ENCODE assay signal across 14 mouse cellular contexts in genomic region chr10:7077389-7077808, GRCm38 (mm10). TPM values are rescaled to one million over a fixed set of nuclear protein-coding genes. Genes with fewer than 3 reads are reported as not detected.
DNase-seq lines count a peak whose midpoint lies in the region; ATAC-seq and TF ChIP-seq lines count a peak whose summit lies in the region.
"Had no signal": no experiment of that assay in that cellular context is flagged by ENCODE, and none has a peak within 500 bp of the region (broad histone marks: within the 10 kb centered on the region; RNA-seq: fewer than 3 reads in every experiment).

No protein-coding gene starts in this region.

- H3K4me1 ChIP-seq in kidney, postnatal 0 days (replicated peaks; ENCODE audit: insufficient read depth, low read length) = no peaks in the 10 kb centered on the region
- H3K4me1 ChIP-seq: liver, embryonic 15.5 days had no signal

- no peaks in the 10 kb centered on the region for H3K9me3 ChIP-seq in kidney, postnatal 0 days (replicated peaks; ENCODE audit: low read length)
- H3K9me3 ChIP-seq: heart, embryonic 12.5 days; liver, embryonic 15.5 days had no signal

- no peak for TF ChIP-seq CTCF in kidney, postnatal 0 days (IDR thresholded peaks at IDR 0.05; ENCODE audit: low read depth)

- no peak overlapping the region for H3K4me3 ChIP-seq in kidney, postnatal 0 days (replicated peaks; ENCODE audit: low read depth, low read length)
- H3K4me3 ChIP-seq: heart, embryonic 12.5 days; liver, embryonic 15.5 days had no signal

- peak; percentile 7 for DNase-seq in embryo, embryonic 10.5 days (ENCODE audit: low spot score)
- no peak for DNase-seq in embryo, embryonic 10 days (ENCODE audit: low spot score)
- DNase-seq in kidney, postnatal 0 days (ENCODE audit: low spot score) = no peak
- DNase-seq in kidney, adult 11 months = no peak
- peak; percentile 99 for DNase-seq in brain, adult 2 months (ENCODE audit: low read depth, low spot score)
- peak; percentile 84 to 91 for DNase-seq in cerebellum, postnatal 14 days
- DNase-seq in adrenal gland, adult 8-10 months = no peak
- DNase-seq in thymus, postnatal 14 days = no peak
- DNase-seq: adrenal gland, postnatal 10 days; forebrain, postnatal 0 days; gastrocnemius, postnatal 14 days; right cerebral cortex, postnatal 14 days had no signal

- 49% methylated on average over 7 of the region's 7 CpGs for WGBS in kidney, postnatal 0 days

- no peak overlapping the region for H3K27ac ChIP-seq in kidney, postnatal 0 days
- H3K27ac ChIP-seq: liver, embryonic 15.5 days had no signal

- 0 out of 2 replicates have a peak overlapping the region, but pooled peaks have one; percentile 27 for H3K9ac ChIP-seq in kidney, postnatal 0 days (ENCODE audit: low read depth, low read length)
- H3K9ac ChIP-seq: forebrain, postnatal 0 days; heart, embryonic 12.5 days; liver, embryonic 15.5 days had no signal

- no peaks in the 10 kb centered on the region for H3K27me3 ChIP-seq in kidney, postnatal 0 days (ENCODE audit: insufficient read depth, low read length)
- H3K27me3 ChIP-seq: heart, embryonic 12.5 days; liver, embryonic 15.5 days had no signal

- no peak overlapping the region for H3K4me2 ChIP-seq in kidney, postnatal 0 days (ENCODE audit: low read length)
- H3K4me2 ChIP-seq: heart, embryonic 12.5 days; liver, embryonic 15.5 days had no signal

- H3K36me3 ChIP-seq in kidney, postnatal 0 days (ENCODE audit: insufficient read depth, low read length) = no peaks in the 10 kb centered on the region
- H3K36me3 ChIP-seq: heart, embryonic 12.5 days; liver, embryonic 15.5 days had no signal

- no peak for ATAC-seq in kidney, postnatal 0 days (replicated peaks; ENCODE audit: low FRiP score, low read depth)

RNA-seq across cellular contexts. Expression of gene Ipcef1, which starts 25.1 kb away (rescaled TPM):
- polyA plus RNA-seq in kidney, postnatal 0 days (2015; fragmentation: Nextera tagmentation; extraction: Ambion mirVana) = 2.3 and 2.6 TPM in 2 replicates
- total RNA-seq in adrenal gland, adult 8-10 months (2022) = 1 to 10 TPM; 1.2 to 1.9 (median 1.5) TPM
- total RNA-seq: gastrocnemius, postnatal 14 days had no signal

Comparison
In these comparisons a context has a peak if more than half of its experiments do, and no peak if none do; other contexts are left out.
1. DNase-seq: peak in embryo, embryonic 10.5 days (single experiment), brain, adult 2 months (single experiment) and cerebellum, postnatal 14 days (2 of 2); none in embryo, embryonic 10 days (single experiment), kidney, postnatal 0 days (single experiment), kidney, adult 11 months (single experiment), adrenal gland, adult 8-10 months (single experiment) and thymus, postnatal 14 days (single experiment).